Mouse (Mus musculus): ENCODE results near the gene Gm28372.

The Gm28372 gene

GRCm38 (mm10) chr2:130398091-130398490 is 6.9 kb upstream of the Gm28372 start:
- POLR2A ChIA-PET: interaction anchor here in 3 of 4 experiments (0.6 to 3.7 kb wide), 10 partner anchors 12 to 922 kb away, joined by 3 to 18 read pairs (median 4); partner anchors contain the start of genes Idh3b (in 1 of the 3), Nop56 (in 1 of the 3), Pced1a (in 1 of the 3) and Vps16 (in 1 of the 3)
- CTCF ChIA-PET: interaction anchor here in 1 of 4 experiments (1.0 kb wide), 2 partner anchors 9 to 14 kb away, joined by 4 to 5 read pairs; no protein-coding TSS in a partner anchor

GRCm38 (mm10) chr2:130400046-130400445 is 5.0 kb upstream of the Gm28372 start:
- CTCF ChIA-PET: no interaction called here
- POLR2A ChIA-PET: interaction anchor here in 2 of 4 experiments (0.6 to 3.7 kb wide), 4 partner anchors 11 to 163 kb away, joined by 3 to 18 read pairs (median 3); partner anchors contain the start of gene Mrps26 (in 1 of the 2)

- POLR2A ChIA-PET: no interaction called here
These were observed 3.1 kb upstream of the Gm28372 start for GRCm38 (mm10) chr2:130401891-130402290.

GRCm38 (mm10) chr2:130406178-130406577 is 1.1 kb downstream of the Gm28372 start, which contains the start of gene Tmem239:
TSS of gene Tmem239 (plus strand) at chr2:130406478.
- POLR2A ChIA-PET: interaction anchor here in 2 of 4 experiments (0.6 to 2.0 kb wide), 8 partner anchors 11 to 117 kb away, joined by 3 to 8 read pairs (median 4); partner anchors contain the start of genes Pced1a (in 1 of the 2) and Vps16 (in 1 of the 2)

More at GRCm38 (mm10) chr2:130401891-130402290, 3.1 kb upstream of the Gm28372 start:
- CTCF ChIA-PET: interaction anchor here in 2 of 4 experiments (0.7 to 0.8 kb wide), 3 partner anchors 10 to 13 kb away, joined by 3 read pairs; no protein-coding TSS in a partner anchor

GRCm38 (mm10) chr2:130408194-130408593 is 3.2 kb downstream of the Gm28372 start:
- ChIA-PET POLR2A (interaction anchor here in 3 of 4 experiments (0.6 to 1.6 kb wide), 8 partner anchors 11 to 616 kb away, joined by 3 to 4 read pairs (median 3); partner anchors contain the start of genes Cpxm1 (in 1 of the 3) and Idh3b (in 1 of the 3)), CTCF (interaction anchor here in 3 of 4 experiments (0.5 to 1.9 kb wide), 8 partner anchors 11 to 347 kb away, joined by 3 to 7 read pairs (median 3); partner anchors contain the start of genes Pced1a (in 2 of the 3) and Vps16 (in 1 of the 3))

More at GRCm38 (mm10) chr2:130406178-130406577, 1.1 kb downstream of the Gm28372 start, which contains the start of gene Tmem239:
- CTCF ChIA-PET: interaction anchor here in 2 of 4 experiments (0.8 to 1.6 kb wide), 4 partner anchors 15 to 117 kb away, joined by 3 read pairs; no protein-coding TSS in a partner anchor

GRCm38 (mm10) chr2:130411558-130412495 is 6.8 kb downstream of the Gm28372 start:
- POLR2A ChIA-PET: interaction anchor here in 3 of 4 experiments (0.6 to 4.8 kb wide), 13 partner anchors 9 to 185 kb away, joined by 3 to 28 read pairs (median 4); partner anchors contain the start of genes Pced1a (in 3 of the 3), Vps16 (in 3 of the 3), Cpxm1 (in 1 of the 3) and Idh3b (in 1 of the 3)
- CTCF ChIA-PET: interaction anchor here (0.5 to 3.2 kb wide), 40 partner anchors 8 to 1637 kb away, joined by 3 to 26 read pairs (median 4); partner anchors contain the start of genes Pced1a (in 2 of the 4), Vps16 (in 2 of the 4) and Cpxm1 (in 1 of the 4)

GRCm38 (mm10) chr2:130412775-130413174 is 7.7 kb downstream of the Gm28372 start:
- POLR2A ChIA-PET: interaction anchor here in 3 of 4 experiments (0.9 to 4.8 kb wide), 8 partner anchors 8 to 137 kb away, joined by 3 to 28 read pairs (median 5); partner anchors contain the start of genes Pced1a (in 3 of the 3), Vps16 (in 3 of the 3) and Cpxm1 (in 1 of the 3)

GRCm38 (mm10) chr2:130414094-130414856 is 9.2 kb downstream of the Gm28372 start:
- POLR2A ChIA-PET: interaction anchor here in 1 of 4 experiments (4.8 kb wide), 1 partner anchor 9 kb away, joined by 28 read pairs; the partner anchor contains the start of genes Pced1a and Vps16
- CTCF ChIA-PET: interaction anchor here in 2 of 4 experiments (0.9 to 3.2 kb wide), 5 partner anchors 8 to 25 kb away, joined by 3 to 26 read pairs (median 3); partner anchors contain the start of gene Vps16 (in 1 of the 2)

More at GRCm38 (mm10) chr2:130412775-130413174, 7.7 kb downstream of the Gm28372 start:
- CTCF ChIA-PET: interaction anchor here (0.6 to 3.2 kb wide), 20 partner anchors 9 to 166 kb away, joined by 3 to 26 read pairs (median 5); partner anchors contain the start of genes Pced1a (in 2 of the 4) and Vps16 (in 1 of the 4)

- POLR2A ChIA-PET: interaction anchor here in 3 of 4 experiments (0.6 to 4.2 kb wide), 24 partner anchors 10 to 1374 kb away, joined by 3 to 28 read pairs (median 4); partner anchors contain the start of genes Mrps26 (in 3 of the 3), Ddrgk1 (in 1 of the 3), Idh3b (in 1 of the 3) and Nop56 (in 1 of the 3)
- CTCF ChIA-PET: interaction anchor here in 3 of 4 experiments (0.7 to 2.8 kb wide), 7 partner anchors 7 to 60 kb away, joined by 3 to 10 read pairs (median 3); no protein-coding TSS in a partner anchor
These were observed 17.0 kb downstream of the Gm28372 start for GRCm38 (mm10) chr2:130421781-130422620.

GRCm38 (mm10) chr2:130423397-130424125 is 18.5 kb downstream of the Gm28372 start:
- CTCF ChIA-PET: interaction anchor here in 3 of 4 experiments (0.7 to 2.8 kb wide), 14 partner anchors 9 to 1899 kb away, joined by 3 to 10 read pairs (median 4); partner anchors contain the start of gene Mrps26 (in 1 of the 3)
- POLR2A ChIA-PET: interaction anchor here (0.7 to 4.2 kb wide), 45 partner anchors 9 to 836 kb away, joined by 3 to 28 read pairs (median 5); partner anchors contain the start of genes Mrps26 (in 3 of the 4), Ddrgk1 (in 2 of the 4), Ebf4 (in 2 of the 4) and Nop56 (in 2 of the 4)

- ChIA-PET POLR2A (interaction anchor here (0.7 to 4.2 kb wide), 46 partner anchors 8 to 836 kb away, joined by 3 to 28 read pairs (median 4); partner anchors contain the start of genes Mrps26 (in 3 of the 4), Nop56 (in 3 of the 4), Ddrgk1 (in 2 of the 4) and Ebf4 (in 2 of the 4)), CTCF (interaction anchor here (0.5 to 2.5 kb wide), 18 partner anchors 9 to 1900 kb away, joined by 3 to 10 read pairs (median 3); partner anchors contain the start of gene Mrps26 (in 1 of the 4))
These were observed 19.3 kb downstream of the Gm28372 start, which contains the start of the genes Vps16 and Pced1a for GRCm38 (mm10) chr2:130424126-130424853. TSS of gene Vps16 (plus strand) at chr2:130424339. TSS of gene Pced1a (minus strand) at chr2:130424701.

- CTCF ChIA-PET: interaction anchor here in 3 of 4 experiments (0.6 to 2.5 kb wide), 7 partner anchors 8 to 139 kb away, joined by 3 to 10 read pairs (median 5); partner anchors contain the start of gene Mrps26 (in 1 of the 3)
- POLR2A ChIA-PET: interaction anchor here in 3 of 4 experiments (0.6 to 4.2 kb wide), 20 partner anchors 8 to 837 kb away, joined by 3 to 28 read pairs (median 4); partner anchors contain the start of genes Nop56 (in 2 of the 3), Ddrgk1 (in 1 of the 3), Idh3b (in 1 of the 3) and Mrps26 (in 1 of the 3)
These were observed 20.1 kb downstream of the Gm28372 start for GRCm38 (mm10) chr2:130425112-130425511.

- ChIA-PET POLR2A (interaction anchor here in 1 of 4 experiments (1.0 kb wide), 1 partner anchor 24 kb away, joined by 3 read pairs; the partner anchor contains the start of gene Tmem239), CTCF (interaction anchor here in 1 of 4 experiments (0.8 kb wide), 1 partner anchor 19 kb away, joined by 3 read pairs; no protein-coding TSS in a partner anchor)
These were observed 24.8 kb downstream of the Gm28372 start for GRCm38 (mm10) chr2:130429851-130430250.
